Mouse (Mus musculus): ENCODE results near the gene Gm28047.
"Not testable (repeated sequence)": the region's sequence is repeated elsewhere in the genome, so short reads cannot be mapped to it uniquely, and the experiment has no call there.

The Gm28047 gene

GRCm38 (mm10) chr15:102622536-102622935 is 2.3 kb downstream of the Gm28047 start:
- DNase-seq (ENCODE audit: extremely low spot score, low read depth, low spot score): no peak

GRCm38 (mm10) chr15:102620765-102621164 is 4.1 kb downstream of the Gm28047 start:
- no peak for DNase-seq (ENCODE audit: extremely low spot score, low read depth, low spot score)

DNA sequence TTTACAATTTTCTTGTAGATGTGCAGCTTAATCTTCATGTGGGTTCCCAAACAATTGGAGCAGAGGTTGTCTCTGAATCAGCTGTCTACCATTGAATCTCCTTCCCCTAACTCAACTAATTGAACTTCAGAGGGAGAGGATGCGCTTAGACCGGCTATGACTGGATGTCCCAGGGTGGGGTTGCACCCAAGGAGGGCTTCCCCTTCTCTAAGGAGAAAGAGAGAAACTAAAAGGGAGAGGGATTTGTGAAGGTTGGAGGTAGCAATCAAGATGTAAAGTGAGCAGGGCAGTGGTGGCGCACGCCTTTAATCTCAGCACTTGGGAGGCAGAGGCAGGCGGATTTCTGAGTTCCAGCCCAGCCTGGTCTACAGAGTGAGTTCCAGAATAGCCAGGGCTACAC is 5.4 kb downstream of the Gm28047 start:
- no peak for DNase-seq (ENCODE audit: extremely low spot score, low read depth, low spot score)

DNA sequence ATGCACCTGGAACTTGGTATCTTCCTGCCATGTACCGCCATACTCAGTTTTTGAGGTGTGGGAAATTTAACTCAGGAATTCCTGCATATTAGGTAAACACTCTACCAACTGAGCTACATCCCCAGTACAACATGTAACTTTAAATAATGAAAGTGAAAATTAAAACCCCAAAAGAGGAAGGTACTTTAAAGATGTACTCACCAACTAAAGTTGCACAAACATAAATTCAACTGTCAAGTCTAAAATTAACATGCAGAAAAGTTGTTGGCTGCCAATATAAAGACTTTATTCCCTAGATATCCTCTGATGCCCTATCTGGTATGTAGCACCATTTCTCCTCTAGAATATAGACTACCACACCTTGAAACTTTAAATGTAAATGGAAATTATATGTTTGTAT is 7.2 kb downstream of the Gm28047 start:
- DNase-seq (ENCODE audit: extremely low spot score, low read depth, low spot score): no peak

DNA sequence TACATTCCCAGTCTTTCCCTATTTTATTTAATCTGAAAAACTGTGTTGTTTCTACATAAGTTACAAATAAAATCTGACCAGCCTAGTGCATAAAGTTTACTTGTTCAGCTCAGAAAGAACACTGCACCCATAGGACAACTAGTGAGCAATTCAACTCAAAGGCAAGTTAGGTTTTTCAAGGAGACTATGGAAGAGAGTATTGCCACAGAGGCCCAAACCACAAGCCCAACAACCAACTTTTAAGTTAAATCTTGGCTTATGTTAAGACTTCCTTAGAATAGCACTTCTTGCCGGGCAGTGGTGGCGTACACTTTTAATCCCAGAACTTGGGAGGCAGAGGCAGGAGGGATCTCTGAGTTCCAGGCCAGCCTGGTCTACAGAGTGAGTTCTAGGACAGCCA is 8.7 kb downstream of the Gm28047 start:
- DNase-seq (ENCODE audit: extremely low spot score, low read depth, low spot score): no peak

- DNase-seq (ENCODE audit: extremely low spot score, low read depth, low spot score): no peak
These were observed 10.6 kb downstream of the Gm28047 start for GRCm38 (mm10) chr15:102614224-102614623.

DNA sequence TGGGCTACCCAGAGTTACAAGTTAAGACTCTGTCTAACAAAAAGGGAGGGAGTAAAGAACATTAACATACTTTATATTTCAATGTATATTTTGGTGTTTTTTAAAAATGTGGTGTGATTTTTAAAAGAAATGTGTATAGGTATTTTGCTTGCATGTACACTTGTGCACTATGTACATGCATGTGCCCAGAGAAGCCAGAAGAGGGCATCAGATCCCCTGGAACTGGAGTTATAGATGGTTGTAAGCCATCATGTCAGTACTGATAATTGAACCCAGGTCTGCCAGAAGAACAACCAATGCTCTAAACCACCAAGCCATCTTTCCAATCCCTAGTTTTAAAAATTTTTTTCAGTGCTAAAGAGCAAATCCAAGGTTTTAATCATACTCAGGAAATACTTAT is 11.9 kb downstream of the Gm28047 start:
- DNase-seq (ENCODE audit: extremely low spot score, low read depth, low spot score): no peak

DNA sequence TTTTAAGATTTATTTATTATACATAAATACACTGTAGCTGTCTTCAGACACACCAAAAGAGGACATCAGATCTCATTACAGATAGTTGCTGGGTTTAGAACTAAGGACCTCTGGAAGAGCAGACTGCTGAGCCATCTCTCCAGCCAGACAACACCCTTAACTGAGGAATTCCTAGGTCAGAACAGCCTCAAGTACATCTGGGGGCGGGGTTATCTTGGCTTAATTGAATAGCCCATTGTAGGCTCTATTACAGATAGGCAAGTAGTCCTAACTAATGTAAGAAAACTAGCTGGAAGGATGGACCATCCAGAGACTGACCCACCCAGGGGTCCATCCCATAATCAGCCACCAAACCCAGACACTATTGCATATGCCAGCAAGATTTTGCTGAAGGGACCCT is 16.3 kb downstream of the Gm28047 start:
- DNase-seq (ENCODE audit: extremely low spot score, low read depth, low spot score): not testable (repeated sequence)

DNA sequence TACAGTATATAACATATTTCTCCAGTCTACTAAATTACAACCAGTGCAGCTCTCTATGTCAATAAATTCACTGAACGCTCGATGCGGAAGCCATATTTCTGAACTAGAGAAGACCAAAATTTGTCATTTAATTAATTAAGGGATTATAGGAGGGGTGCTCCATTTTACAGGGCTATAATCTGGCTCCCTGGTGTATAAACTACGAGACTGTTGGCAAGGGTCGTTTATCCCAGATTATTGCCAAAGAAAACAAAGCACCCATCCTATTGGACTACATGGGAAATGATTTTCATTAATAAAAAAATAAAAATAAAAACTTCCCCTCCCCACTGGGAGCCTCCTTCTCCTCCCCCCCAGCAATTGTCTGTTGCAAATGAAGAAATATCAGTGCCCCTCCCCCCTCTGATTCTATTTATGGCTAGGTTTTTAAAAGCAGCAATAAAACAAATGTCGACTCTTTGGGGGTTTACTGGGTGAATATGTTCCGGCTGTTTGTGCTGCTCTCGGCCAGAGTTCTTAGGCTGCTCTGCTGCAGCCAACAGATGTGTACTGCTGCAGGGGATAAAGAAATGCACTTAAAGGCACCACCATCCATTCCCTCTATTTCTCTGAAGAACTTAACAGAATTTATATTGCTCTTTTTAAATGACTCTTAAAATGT is 30.7 kb downstream of the Gm28047 start:
- DNase-seq (ENCODE audit: extremely low spot score, low read depth, low spot score): no peak

- no peak for DNase-seq (ENCODE audit: extremely low spot score, low read depth, low spot score)
These were observed 32.2 kb downstream of the Gm28047 start for GRCm38 (mm10) chr15:102592674-102593073.

- no peak for DNase-seq (ENCODE audit: extremely low spot score, low read depth, low spot score)
These were observed 34.3 kb downstream of the Gm28047 start for GRCm38 (mm10) chr15:102590567-102590966.

DNA sequence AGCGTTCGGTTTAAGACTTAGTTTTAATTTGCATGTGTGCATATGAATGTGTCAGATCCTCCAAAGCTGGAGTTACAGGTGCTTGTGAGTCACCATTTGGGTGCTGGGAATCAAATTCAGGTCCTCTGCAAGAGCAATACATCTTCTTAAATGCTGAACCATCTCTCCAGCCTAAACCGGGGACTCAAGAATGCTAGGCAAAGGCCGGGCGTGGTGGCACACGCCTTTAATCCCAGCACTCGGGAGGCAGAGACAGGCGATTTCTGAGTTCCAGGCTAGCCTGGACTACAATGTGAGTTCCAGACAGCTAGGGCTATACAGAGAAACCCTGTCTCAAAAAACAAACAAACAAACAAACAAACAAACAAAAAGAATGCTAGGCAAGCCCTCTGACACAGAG is 35.0 kb downstream of the Gm28047 start:
- DNase-seq (ENCODE audit: extremely low spot score, low read depth, low spot score): no peak

DNA sequence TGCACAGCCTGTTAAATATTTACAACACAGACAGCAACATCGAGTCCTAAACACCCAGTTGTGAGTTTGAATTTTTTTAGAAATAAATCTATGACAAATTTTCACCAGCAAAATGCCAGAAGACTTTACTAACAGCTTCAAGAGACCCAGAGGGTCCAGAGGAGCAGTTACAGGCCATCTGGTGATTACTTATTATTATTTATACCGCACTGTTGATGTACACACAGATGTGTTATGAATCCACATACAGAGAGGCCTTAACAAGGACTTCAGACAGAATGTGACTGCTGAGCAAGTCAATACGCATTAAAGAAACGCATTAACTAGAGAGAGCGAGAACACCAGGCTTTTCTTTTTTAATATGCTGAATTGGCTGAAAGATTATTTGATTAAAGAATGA is 39.4 kb downstream of the Gm28047 start:
- no peak for DNase-seq (ENCODE audit: extremely low spot score, low read depth, low spot score)

- DNase-seq (ENCODE audit: extremely low spot score, low read depth, low spot score): no peak
These were observed 41.0 kb downstream of the Gm28047 start for GRCm38 (mm10) chr15:102583708-102584383.

DNA sequence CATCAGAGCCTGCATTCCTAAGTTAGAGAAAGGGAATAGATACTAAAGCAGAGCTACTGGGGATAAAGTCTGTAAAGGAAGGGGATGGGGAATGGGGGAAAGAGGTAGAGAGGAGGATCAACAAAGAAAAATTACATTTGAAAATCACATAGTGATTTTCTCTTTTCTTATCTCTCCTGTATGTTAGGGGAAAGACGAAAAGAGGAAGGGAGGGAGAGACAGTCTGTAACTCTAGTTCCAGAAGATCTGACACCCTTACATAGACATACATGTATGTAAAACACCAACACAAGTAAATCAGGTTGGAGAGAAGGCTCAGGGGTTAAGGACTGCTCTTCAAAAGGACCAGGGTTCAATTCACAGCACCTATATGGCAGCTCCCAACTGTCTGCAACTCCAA is 43.7 kb downstream of the Gm28047 start:
- no peak for DNase-seq (ENCODE audit: extremely low spot score, low read depth, low spot score)

DNA sequence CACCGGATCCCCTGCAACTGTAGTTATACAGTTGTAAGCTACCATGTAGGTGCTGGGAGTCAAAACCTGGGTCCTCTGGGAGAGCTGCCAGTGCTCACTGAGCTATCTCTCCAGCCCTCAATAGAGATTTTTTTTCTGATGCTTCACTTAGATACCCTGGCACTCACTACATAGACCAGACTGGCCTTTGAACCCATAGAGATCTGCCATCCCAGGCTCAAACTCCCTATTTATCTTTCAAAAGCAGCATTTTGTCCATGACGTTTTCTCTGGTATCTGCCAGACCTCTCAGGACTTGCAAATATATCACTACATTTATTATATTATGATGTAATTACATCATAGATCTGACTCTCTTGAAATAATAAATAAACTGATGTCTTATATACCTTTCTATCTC is 46.5 kb downstream of the Gm28047 start:
- DNase-seq (ENCODE audit: extremely low spot score, low read depth, low spot score): no peak

GRCm38 (mm10) chr15:102576972-102577371 is 47.9 kb downstream of the Gm28047 start:
- DNase-seq (ENCODE audit: extremely low spot score, low read depth, low spot score): no peak

DNA sequence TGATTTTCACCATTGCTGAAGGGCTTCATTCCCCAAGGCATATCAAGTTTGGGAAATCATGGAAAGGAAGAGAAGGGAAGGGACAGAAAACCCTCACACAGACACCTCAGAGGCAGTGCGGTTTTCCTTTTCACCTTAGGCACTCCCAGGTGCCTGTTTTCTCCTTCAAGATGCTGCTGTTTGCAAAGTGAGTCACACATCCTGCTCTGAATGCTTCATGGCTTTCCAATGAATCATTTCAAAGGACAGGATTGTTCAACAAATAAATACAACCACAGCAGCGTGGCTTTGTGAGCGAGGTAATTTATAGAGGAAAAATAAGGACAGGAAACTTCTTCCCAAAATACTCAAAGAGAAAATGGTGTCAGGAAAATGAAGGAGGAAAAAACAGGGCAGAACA is 52.8 kb downstream of the Gm28047 start:
- no peak for DNase-seq (ENCODE audit: extremely low spot score, low read depth, low spot score)

GRCm38 (mm10) chr15:102567849-102568248 is 57.0 kb downstream of the Gm28047 start:
- no peak for DNase-seq (ENCODE audit: extremely low spot score, low read depth, low spot score)

- no peak for DNase-seq (ENCODE audit: extremely low spot score, low read depth, low spot score)
These were observed 61.2 kb downstream of the Gm28047 start for GRCm38 (mm10) chr15:102563681-102564080.

- no peak for DNase-seq (ENCODE audit: extremely low spot score, low read depth, low spot score)
These were observed 61.8 kb downstream of the Gm28047 start for GRCm38 (mm10) chr15:102563061-102563460.

GRCm38 (mm10) chr15:102562491-102562890 is 62.4 kb downstream of the Gm28047 start:
- DNase-seq (ENCODE audit: extremely low spot score, low read depth, low spot score): no peak

- no peak for DNase-seq (ENCODE audit: extremely low spot score, low read depth, low spot score)
These were observed 67.3 kb downstream of the Gm28047 start for GRCm38 (mm10) chr15:102557580-102557979.

Data from hindlimb bud, embryonic 11.5 days (tissue).